Mouse (Mus musculus): ENCODE measurements at regions not wholly inside any gene's neighbourhood (a gene's known extent, or its start where the extent isn't known, plus 50 kb on each side); places are given as distances from the start of the nearest gene placed in this dataset.

DNA sequence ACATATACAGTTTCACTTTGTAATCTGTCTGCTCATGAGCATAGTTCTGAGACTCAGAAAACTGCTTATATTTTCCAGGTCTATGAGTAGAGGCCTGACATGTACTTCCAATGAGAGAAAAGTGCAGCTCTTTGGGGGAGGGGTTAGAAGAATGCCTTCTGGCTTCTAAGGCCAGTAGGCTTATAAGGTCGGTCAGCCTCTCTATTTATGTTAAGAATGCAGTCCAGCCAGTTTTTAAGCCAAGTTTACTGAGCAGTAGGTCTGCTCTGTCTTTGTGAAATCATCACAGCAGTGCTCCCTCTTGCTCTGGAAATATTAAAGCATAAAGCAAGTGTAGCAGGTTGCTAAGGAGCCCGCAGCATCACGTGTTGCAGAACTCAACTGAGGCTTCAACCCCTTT lies 53.8 kb upstream of the Usp38 start:
- DNase-seq, result peak; percentile 49
- Histone ChIP-seq H3K4me1 (ENCODE audit: control insufficient read depth, insufficient read depth, low read length) (peaks cover 3% of the 10 kb centered on the region; the same call in 1 of the 2 replicates), H3K4me3 (ENCODE audit: insufficient read depth, low read depth, low read length) (no peak overlapping the region), H3K27ac (ENCODE audit: insufficient read depth, low read depth, low read length) (no peak overlapping the region), H3K36me3 (ENCODE audit: control insufficient read depth, insufficient read depth, low read length) (no peaks in the 10 kb centered on the region), H3K27me3 (replicated peaks; ENCODE audit: control insufficient read depth, insufficient read depth, low read length) (no peaks in the 10 kb centered on the region)
- TF ChIP-seq POLR2A (IDR thresholded peaks at IDR 0.05; ENCODE audit: low read depth, low read length) (no peak), CTCF (conservative IDR thresholded peaks at IDR 0.05; ENCODE audit: insufficient read depth, insufficient read length, low read depth, low read length) (no peak)
- WGBS, result 59% methylated on average over 3 of the region's 3 CpGs

- no peak for TF ChIP-seq POLR2A (IDR thresholded peaks at IDR 0.05; ENCODE audit: low read depth, low read length)
- TF ChIP-seq CTCF (conservative IDR thresholded peaks at IDR 0.05; ENCODE audit: insufficient read depth, insufficient read length, low read depth, low read length), result no peak
- 87% methylated on average over 2 of the region's 2 CpGs for WGBS
- DNase-seq, result no peak
- no peak overlapping the region for H3K4me3 ChIP-seq (ENCODE audit: insufficient read depth, low read depth, low read length)
- H3K36me3 ChIP-seq (ENCODE audit: control insufficient read depth, insufficient read depth, low read length), result no peaks in the 10 kb centered on the region
- no peak overlapping the region for H3K27ac ChIP-seq (ENCODE audit: insufficient read depth, low read depth, low read length)
- H3K27me3 ChIP-seq (replicated peaks; ENCODE audit: control insufficient read depth, insufficient read depth, low read length), result no peaks in the 10 kb centered on the region
- peaks cover 3% of the 10 kb centered on the region; the same call in 1 of the 2 replicates for H3K4me1 ChIP-seq (ENCODE audit: control insufficient read depth, insufficient read depth, low read length)
Measured at GRCm38 (mm10) chr8:81066765-81067164, 52.0 kb upstream of the Usp38 start.

Measured in kidney, adult 2 months (tissue).